Mouse (Mus musculus) embryonic fibroblast, embryonic 13.5 days (primary cell): ENCODE measurements around the gene Znrf3. TPM values are rescaled to one million over a fixed set of nuclear protein-coding genes. Genes with fewer than 3 reads are reported as not detected.

Experiments used
- H3K27ac ChIP-seq: 2 replicates; pipeline ENCODE4 v1.5.1; 2012; ENCODE audit warnings: low read length, control low read depth, inconsistent platforms; ENCODE audit not compliant: insufficient read depth
- H3K4me1 ChIP-seq: 2 replicates; pipeline ENCODE4 v1.6.1; 2011; ENCODE audit warnings: low read length; ENCODE audit not compliant: control insufficient read depth, insufficient read depth
- H3K4me3 ChIP-seq: 2 replicates; pipeline ENCODE4 v1.5.1; 2011; ENCODE audit warnings: mild to moderate bottlenecking, control low read depth, low read length; ENCODE audit not compliant: insufficient read depth
- CTCF ChIP-seq: IDR thresholded peaks from 2 replicates; pipeline ENCODE4 v1.5.1; 2011; ENCODE audit warnings: mild to moderate bottlenecking, control low read depth, low read length, moderate library complexity, borderline replicate concordance; ENCODE audit not compliant: insufficient read depth
- POLR2A ChIP-seq: IDR thresholded peaks from 2 replicates; pipeline ENCODE4 v1.6.1; 2011; ENCODE audit warnings: low read depth, mild to moderate bottlenecking, control low read depth, low read length, moderate library complexity
- polyA plus RNA-seq: library from polyadenylated mRNA; stranded (reverse); fragments of >200 nt; gene quantifications from 2 replicates; pipeline ENCODE4 v1.2.4, GENCODE M21; 2011; ENCODE audit warnings: low read depth; ENCODE audit not compliant: missing spikeins, insufficient read length

Gene Znrf3
- polyA plus RNA-seq, 1 experiment, result 6.7 TPM

DNA sequence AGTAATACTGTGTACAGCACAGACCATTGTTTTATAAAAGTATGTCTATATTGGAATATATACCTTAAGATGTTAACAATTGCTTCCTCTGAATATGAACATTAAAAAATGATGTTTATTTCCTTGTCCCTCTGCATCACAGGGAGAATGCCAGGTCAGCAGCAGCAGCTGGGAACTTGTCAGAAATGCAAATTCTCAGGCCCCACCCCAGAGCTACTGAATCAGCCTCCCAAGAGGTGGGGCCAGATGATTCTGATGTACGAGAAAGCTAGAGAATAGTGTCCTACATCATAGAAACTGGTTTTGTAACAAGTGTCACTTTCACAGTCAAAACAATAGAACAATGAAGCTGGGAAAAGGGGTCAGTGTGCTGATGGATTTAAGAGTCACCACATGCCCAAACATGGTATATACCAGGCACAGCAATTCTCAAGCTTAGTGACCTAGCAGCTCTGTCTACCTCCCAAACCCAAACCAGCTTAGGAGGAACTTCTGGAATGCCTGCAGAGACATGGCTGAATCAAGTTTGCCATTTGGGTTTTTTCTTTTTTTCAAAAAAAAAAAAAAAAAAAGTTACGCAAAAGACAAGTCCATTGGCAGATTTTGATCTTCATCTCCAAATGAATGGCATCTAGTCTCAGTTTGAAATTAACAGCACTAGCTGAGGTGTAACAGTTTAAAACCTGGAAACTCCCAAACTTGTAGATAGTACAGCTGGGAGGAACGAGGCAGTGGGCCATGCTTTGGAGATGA is 46.2 kb downstream of the Znrf3 start:
- TF ChIP-seq CTCF (no peak), POLR2A (no peak)
- no peaks in the 10 kb centered on the region for H3K4me1 ChIP-seq
- H3K4me3 ChIP-seq, result no peak overlapping the region
- H3K27ac ChIP-seq, result no peak overlapping the region

- Histone ChIP-seq H3K4me1 (no peaks in the 10 kb centered on the region), H3K27ac (no peak overlapping the region), H3K4me3 (no peak overlapping the region)
- TF ChIP-seq CTCF, result no peak
Observed at GRCm38 (mm10) chr11:5390969-5391831, 53.4 kb downstream of the Znrf3 start.

GRCm38 (mm10) chr11:5382652-5383051 is 62.0 kb downstream of the Znrf3 start:
- TF ChIP-seq CTCF (no peak), POLR2A (no peak)
- Histone ChIP-seq H3K4me3 (no peak overlapping the region), H3K4me1 (peaks cover 6% of the 10 kb centered on the region)

GRCm38 (mm10) chr11:5381226-5381625 is 63.4 kb downstream of the Znrf3 start:
- TF ChIP-seq CTCF, result no peak
- no peak for TF ChIP-seq POLR2A
- 0 out of 2 replicates have a peak overlapping the region, but pooled peaks have one; percentile 17 for H3K27ac ChIP-seq

More at GRCm38 (mm10) chr11:5382652-5383051, 62.0 kb downstream of the Znrf3 start:
- no peak overlapping the region for H3K27ac ChIP-seq

DNA sequence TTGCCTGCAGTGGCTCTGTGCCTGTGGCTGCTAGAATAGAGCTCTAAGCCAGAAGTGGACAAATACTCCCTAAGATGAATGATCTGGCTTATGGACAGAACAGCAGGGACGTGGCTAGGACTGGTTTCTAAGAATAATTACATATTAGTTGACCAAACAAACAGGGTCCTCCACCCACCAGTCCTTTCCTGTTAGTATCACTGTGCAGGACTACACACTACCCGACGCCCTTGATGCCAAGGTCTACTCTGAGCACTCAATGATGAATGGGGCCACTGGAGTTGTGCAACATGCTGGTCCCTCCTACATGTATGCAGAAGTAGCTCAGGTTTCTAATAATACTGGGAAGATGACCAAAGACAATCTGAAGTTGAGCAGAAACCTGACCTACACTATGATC is 64.4 kb downstream of the Znrf3 start:
- H3K27ac ChIP-seq, result no peak overlapping the region
- H3K4me1 ChIP-seq, result peaks cover 6% of the 10 kb centered on the region
- H3K4me3 ChIP-seq, result no peak overlapping the region
- no peak for TF ChIP-seq CTCF
- no peak for TF ChIP-seq POLR2A

More at GRCm38 (mm10) chr11:5381226-5381625, 63.4 kb downstream of the Znrf3 start:
- Histone ChIP-seq H3K4me3 (no peak overlapping the region), H3K4me1 (peaks cover 6% of the 10 kb centered on the region)

DNA sequence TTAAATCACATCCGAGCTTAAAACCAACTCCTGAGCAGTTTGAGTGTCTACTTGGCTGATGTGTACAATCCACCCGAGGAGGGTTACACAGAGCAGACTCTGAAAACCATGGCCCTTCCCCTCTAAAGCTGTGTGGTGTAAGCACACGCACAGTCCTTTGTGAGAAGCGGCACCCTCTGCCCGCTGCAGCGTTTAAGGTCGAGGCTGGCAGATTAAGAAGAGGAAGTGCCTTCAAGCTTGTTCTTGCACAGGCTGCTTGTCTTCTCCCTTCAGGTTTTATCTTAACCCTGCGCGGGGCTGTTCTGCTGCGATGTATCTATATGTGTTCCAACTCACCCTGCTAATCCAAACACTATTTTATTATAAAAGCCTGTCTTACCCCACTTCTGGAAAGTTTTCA is 75.5 kb downstream of the Znrf3 start:
- Histone ChIP-seq H3K4me3 (no peak overlapping the region), H3K27ac (no peak overlapping the region), H3K4me1 (no peaks in the 10 kb centered on the region)
- TF ChIP-seq CTCF (no peak), POLR2A (no peak)

DNA sequence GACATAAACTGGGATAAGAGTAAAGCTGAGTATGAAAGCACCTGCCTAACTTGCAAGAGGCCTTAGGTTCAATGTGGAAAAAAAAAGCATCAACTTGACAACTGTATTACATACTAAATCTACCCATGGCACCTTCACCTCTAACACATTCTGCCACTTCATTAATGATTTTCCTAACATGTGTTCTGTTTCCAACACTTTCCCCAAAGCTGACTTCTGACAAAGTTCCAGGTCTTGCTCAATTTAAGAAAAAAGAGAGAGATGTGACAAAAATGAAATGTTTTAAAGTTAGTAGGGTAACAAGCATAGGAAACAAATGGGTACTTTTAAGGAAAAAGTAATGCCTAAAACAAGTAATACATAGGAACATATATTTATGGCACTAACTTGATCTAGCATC is 76.2 kb downstream of the Znrf3 start:
- Histone ChIP-seq H3K27ac (no peak overlapping the region), H3K4me3 (no peak overlapping the region), H3K4me1 (no peaks in the 10 kb centered on the region)
- TF ChIP-seq POLR2A (no peak), CTCF (no peak)

GRCm38 (mm10) chr11:5355266-5355764 is 89.3 kb downstream of the Znrf3 start:
- TF ChIP-seq POLR2A (no peak), CTCF (no peak)
- Histone ChIP-seq H3K4me3 (no peak overlapping the region), H3K4me1 (peaks cover 9% of the 10 kb centered on the region), H3K27ac (no peak overlapping the region; the same call in 1 of the 2 replicates)

DNA sequence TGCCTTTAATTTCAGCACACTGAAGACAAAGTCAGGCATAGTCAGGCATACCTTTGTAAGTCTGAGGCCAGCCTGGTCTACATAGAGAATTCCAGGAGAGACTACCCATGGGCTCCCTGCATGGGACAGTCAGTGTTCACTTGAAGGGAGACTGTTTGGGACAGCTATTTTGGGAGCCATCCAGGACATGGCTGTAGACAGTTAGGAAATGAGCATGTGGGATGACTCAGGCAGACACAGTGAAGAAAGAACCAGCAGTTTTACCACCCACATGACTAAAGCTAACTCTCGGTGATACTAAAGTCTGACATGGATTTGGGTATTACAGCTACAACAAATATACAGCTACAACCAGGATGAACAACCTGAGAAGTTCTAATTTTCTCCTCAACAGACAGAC is 89.9 kb downstream of the Znrf3 start:
- H3K4me1 ChIP-seq, result peaks cover 9% of the 10 kb centered on the region
- H3K4me3 ChIP-seq, result no peak overlapping the region
- TF ChIP-seq CTCF, result no peak
- TF ChIP-seq POLR2A, result no peak
- no peak overlapping the region; the same call in 1 of the 2 replicates for H3K27ac ChIP-seq

DNA sequence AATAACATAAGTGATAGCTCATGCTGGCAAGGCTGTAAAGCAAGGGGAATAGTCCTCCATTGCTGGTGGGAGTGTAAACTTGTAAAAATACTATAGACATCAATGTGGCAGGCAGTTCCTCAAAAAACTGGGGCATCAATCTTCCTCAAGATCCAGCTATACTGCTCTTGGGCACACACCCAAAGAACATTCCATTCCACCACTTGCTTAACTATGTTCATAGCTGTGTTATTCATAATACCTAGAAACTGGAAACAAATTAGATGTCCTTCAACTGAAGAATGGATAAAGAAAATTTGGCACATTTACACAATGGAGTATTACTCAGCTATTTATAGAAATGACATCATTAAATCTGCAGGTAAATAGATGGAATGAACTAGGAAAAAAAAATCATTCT is 91.6 kb downstream of the Znrf3 start:
- H3K4me1 ChIP-seq, result peaks cover 9% of the 10 kb centered on the region
- H3K27ac ChIP-seq, result no peak overlapping the region
- H3K4me3 ChIP-seq, result no peak overlapping the region
- TF ChIP-seq CTCF (no peak), POLR2A (no peak)
